Mouse (Mus musculus) gastrocnemius, adult 8-10 months (tissue): ENCODE data around the gene Fam186a. TPM values are rescaled to one million over a fixed set of nuclear protein-coding genes. Genes with fewer than 3 reads are reported as not detected.
A peak's percentile ranks its signal among the peaks of the same experiment; 100 is the strongest.
"Not testable (repeated sequence)": the region's sequence is repeated elsewhere in the genome, so short reads cannot be mapped to it uniquely, and the experiment has no call there.

Source experiments
- DNase-seq, 2 experiments: peaks; one replicate each; pipeline ENCODE4 v3.0.0; 2022; ENCODE audit warnings: low spot score in 2 of 2
- total RNA-seq, 4 experiments: library from RNA; stranded (reverse); gene quantifications; 2 replicates each; pipeline ENCODE4 v1.2.4; 2022

The Fam186a gene
- total RNA-seq, 4 experiments from 2014 or later: 0.03 to 0.07 TPM; not detected in 2

DNA sequence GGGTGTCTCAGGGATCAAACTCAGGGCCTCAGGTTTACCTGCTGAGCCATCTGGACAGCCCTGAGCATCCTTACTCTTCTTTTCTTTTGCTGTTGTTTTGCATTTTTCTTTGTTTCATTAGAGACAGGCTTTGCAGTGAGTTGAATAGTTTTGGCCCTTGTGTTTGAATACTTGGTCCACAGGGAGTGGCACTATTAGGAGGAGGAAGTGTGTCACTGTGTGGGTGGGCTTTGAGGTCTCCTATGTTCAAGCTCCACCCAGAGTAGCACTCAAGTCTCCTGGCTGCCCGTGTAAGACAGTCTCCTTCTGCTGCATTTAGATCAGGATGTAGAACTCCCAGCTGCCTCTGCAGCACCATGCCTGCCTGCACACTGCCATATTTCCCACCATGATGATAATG, 32.4 kb downstream of the Fam186a start:
- no peak for DNase-seq

- DNase-seq: no peak
Measured at GRCm38 (mm10) chr15:99931231-99931630, 35.6 kb downstream of the Fam186a start.

GRCm38 (mm10) chr15:99919601-99920158, 47.2 kb downstream of the Fam186a start:
- no peak for DNase-seq

GRCm38 (mm10) chr15:99917264-99917663, 49.6 kb downstream of the Fam186a start:
- no peak for DNase-seq

GRCm38 (mm10) chr15:99914613-99915012, 52.2 kb downstream of the Fam186a start:
- no peak for DNase-seq

DNA sequence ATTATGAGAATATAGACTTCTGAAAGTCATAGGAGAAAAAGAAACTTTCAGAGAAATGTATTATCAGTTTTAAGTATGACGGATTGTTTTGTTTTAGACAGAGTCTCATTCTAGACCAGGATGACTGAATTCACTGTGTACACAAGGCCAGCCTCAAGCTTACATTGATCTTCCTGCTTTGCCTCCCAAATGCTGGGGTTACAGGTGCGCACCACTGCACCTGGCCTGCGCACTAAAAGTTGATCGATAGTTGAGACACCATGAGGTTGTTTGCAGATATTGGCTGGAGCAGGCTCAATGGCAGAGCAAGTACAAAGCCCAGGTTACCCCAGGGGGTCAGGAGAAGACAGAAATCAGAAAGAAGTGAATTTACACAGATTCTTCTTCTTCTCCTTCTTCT, 55.1 kb downstream of the Fam186a start:
- no peak for DNase-seq

DNA sequence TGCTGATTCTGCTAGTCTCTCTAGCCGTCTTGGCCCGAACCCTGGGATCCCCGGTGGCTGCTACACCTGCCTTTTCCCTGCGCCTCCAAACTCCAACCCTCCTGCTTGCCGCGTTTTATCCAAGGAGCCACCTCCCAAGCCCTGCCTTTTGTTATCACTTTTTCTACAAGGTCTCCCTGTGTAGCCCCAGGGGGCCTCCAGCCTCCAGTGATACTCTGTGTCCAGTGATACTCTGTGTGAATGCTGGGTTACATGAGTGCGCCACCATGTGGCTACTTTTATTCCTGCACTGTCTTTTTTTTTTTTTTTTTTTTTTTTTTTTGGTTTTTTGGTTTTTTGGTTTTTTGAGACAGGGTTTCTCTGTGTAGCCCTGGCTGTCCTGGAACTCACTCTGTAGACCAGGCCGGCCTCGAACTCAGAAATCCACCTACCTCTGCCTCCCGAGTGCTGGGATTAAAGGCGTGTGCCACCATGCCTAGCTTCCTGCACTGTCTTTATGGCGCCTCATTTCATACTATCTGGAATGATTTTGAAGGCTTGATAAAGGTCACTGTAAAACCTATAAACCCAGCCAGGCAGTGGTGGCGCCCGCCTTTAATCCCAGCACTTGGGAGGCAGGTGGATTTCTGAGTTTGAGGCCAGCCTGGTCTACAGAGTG, 57.4 kb downstream of the Fam186a start:
- not testable (repeated sequence) for DNase-seq

DNA sequence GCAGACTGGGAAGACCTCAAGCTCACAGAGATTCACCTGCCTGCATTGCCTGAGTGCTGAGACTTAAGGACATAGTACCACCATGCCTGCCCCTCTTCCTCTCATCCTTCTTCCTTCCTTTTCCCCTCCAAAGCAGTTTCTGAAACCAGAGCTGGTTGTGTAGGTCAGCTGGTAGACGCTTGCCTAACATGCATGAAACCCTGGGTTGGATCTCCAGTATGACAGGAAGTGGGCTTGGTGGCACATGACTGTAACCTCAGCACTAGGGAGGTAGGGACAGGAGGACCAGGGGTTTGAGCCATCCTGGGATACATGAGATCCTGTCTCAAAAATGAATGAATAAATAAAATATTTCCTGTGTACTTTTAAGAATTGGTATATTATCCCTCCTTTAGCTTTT, 59.3 kb downstream of the Fam186a start:
- no peak for DNase-seq

DNA sequence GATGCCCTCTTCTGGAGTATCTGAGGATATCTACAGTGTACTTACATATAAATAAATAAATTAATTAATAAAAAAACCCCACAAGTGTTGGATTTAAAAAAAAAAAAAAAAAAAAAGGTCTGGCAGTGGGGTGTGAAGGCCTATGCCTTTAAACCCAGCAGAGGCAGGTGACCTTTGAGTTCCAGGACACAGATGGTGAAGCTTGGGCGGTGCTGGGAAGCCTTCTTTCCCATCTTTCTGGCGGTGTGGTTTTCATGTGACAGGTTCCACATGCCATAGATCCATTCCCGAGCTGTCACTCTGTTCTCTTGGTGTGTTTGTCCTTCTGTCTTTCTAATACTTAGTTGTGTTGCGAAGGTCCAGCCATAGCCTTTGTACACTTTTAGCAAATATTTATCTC, 59.8 kb downstream of the Fam186a start:
- DNase-seq: no peak

DNA sequence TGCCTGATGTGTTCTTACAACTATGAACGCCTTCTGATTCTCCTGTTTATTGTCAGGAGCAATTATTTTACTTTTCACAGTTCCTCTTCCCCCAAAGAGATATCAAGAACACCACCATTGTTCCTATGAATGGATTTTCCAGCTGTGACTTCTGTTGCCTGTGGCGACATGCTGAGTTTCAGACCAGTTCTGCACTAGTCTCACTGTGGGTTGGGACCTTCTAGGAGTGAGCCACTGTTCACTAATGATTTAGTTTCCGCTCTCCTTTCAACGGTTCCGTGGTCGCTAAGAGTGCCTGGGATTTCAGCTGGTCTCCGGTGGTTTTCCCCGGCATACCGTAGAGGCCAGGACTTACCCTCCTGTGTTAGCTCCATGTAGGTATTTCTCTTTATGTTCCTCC, 62.0 kb downstream of the Fam186a start:
- DNase-seq: no peak

- peak; percentile 54 to 64 for DNase-seq
Measured at GRCm38 (mm10) chr15:99904333-99904732, 62.5 kb downstream of the Fam186a start.

DNA sequence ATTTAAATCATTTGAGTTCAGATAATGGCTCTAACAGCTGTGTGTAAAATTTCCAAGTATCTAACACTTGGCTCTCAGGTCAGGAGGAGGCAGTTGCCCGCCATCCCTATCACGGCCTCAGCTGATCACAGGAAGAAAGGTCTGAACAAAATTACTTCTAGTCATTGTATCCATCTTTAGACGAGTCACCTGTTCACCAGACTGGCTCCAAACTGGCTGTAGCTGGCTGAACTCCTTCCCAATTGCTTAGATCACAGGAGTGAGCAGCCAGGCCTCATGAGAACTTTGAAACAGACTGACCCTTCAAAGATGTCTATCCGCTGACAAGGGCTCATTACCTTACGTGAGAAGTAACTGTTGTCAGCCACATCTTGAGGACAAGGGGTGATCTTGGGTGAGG, 63.6 kb downstream of the Fam186a start:
- no peak for DNase-seq

DNA sequence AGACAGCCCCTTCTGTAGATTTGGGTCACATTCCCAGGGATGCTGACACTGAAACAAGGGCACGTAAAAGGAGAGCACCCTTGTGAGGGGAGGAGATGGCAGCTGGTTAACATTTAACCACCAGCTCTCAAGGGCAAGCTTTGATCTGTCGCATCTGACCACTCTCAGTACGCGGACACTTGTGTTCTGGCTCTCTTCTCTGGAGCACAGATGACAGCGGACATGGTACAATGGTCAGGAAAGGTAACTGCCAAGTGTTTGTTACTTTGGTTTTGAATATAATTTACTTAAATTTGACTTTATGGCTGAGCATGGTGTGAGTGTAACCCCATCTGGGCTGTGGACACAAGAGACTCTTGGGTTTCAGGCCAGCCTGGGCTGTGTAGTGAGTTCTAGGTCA, 64.1 kb downstream of the Fam186a start:
- DNase-seq: no peak

DNA sequence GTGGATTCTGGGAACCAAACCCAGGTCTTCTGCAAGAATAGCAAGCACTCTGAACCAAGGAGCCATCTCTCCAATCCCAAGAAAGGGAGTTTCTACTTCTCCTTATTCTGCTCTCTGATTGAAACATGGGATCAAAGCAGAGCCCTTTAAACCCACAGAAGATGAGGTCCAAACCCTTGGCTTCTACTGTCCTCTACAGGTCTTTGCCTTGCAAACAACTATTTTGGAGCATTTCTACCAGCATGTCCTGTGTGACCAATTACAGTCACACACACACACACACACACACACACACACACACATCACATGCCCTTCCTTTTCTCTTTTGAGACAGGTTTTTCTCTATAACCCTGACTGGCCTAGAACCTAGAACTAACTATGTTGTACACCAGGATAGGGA, 70.2 kb downstream of the Fam186a start:
- DNase-seq: no peak

DNA sequence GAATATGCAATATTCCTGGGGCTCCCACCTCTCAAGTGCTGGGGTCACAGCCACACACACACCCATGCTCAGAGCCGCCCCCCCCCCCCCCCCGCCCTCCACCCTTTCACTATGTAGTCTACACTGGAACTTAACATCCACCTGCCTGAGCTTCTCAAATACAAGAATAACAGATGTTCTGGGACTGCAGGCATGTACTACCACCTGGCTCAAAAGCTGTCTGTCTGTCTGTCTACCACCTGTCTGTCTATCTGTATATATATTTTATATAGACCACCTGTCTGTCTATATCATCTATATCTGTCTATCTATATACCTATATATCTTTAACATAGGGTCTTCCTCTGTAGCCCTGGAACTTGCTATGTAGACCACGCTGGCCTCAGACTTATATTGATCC, 75.5 kb downstream of the Fam186a start:
- DNase-seq: no peak

- DNase-seq: peak in 1 of 2 experiments; percentile 15
Measured at GRCm38 (mm10) chr15:99890412-99891236, 76.2 kb downstream of the Fam186a start.

GRCm38 (mm10) chr15:99889275-99889874, 77.5 kb downstream of the Fam186a start:
- DNase-seq: no peak

GRCm38 (mm10) chr15:99887130-99887529, 79.7 kb downstream of the Fam186a start:
- not testable (repeated sequence) for DNase-seq

- DNase-seq: no peak
Measured at GRCm38 (mm10) chr15:99884038-99884437, 82.8 kb downstream of the Fam186a start.

DNA sequence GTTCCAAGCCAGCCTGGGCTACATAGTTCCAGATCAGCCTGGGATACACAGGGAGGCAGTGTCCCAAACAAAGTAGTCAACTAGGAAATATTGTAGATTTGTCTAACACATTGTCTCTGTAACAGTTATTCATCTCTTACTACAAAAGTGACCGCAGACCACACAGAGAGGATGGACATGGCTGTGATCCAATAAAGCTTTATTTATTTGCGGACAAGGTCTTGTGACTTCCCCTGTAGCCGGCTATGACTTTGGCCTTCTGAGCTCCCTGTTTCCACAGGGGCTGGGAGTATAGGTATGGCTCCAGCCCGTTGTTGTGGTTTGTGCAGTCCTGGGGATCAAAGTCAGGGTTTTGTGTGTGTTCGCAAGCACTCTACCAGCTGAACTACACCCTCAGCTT, 88.3 kb downstream of the Fam186a start:
- no peak for DNase-seq

DNA sequence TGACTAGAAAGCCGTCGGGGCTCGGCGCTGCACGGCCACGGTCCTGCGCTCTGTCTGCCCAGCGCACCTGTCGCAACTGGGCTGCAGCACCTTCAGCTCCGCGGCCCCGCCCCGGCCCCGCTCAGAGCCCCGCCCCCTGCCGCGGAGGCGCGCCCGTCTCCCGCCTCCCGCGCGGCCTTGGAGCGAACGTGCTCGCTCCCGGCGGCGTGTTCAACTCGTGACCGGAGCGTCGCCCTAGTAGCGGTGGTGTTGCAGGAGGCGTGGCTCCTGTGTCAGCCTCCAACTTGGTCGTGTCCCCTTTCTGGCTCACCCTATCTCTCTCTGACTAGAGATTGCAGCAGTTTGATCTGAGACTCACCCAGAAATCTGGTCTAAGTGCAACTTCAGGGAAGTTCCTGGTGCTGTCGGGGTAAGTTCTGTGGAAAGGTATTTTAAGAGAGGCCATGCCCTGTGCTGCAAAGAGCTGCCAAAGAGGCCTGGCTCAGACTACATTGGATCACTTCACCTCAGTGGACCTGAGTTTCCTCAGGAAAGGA, 91.5 kb downstream of the Fam186a start, which contains the start of gene Lima1:
Gene Lima1 (minus strand): TSS at position 123 of the 536 bp plus-strand sequence.
- peak; percentile 63 to 81 for DNase-seq
